Mouse (Mus musculus) MEL (cell line): ENCODE measurements around the gene Lgi1. TPM values are rescaled to one million over a fixed set of nuclear protein-coding genes. Genes with fewer than 3 reads are reported as not detected.

Source experiments
- DNase-seq: peaks from one replicate; pipeline ENCODE4 v3.0.0; 2011; ENCODE audit warnings: low read depth, low spot score
- H3K27ac ChIP-seq: 2 replicates; pipeline ENCODE4 v1.5.1; 2012; ENCODE audit warnings: low read depth, mild to moderate bottlenecking, control low read depth, low read length, moderate library complexity; ENCODE audit not compliant: control insufficient read depth
- H3K27me3 ChIP-seq, 2 experiments: fragments of 150-350 bp in 1 of 2; sonication (generic) in 1 of 2; 2 replicates each; pipeline ENCODE4 v1.6.1; 2012; ENCODE audit warnings: low read length in 2 of 2, mild to moderate bottlenecking in 2 of 2, improper control_type of control experiment in 1 of 2, moderate library complexity in 1 of 2; ENCODE audit not compliant: insufficient read depth in 2 of 2, control insufficient read depth in 1 of 2
- H3K36me3 ChIP-seq, 2 experiments: 2 replicates each; pipeline ENCODE4 v1.6.1; 2012 to 2014; ENCODE audit warnings: low read length in 2 of 2, improper control_type of control experiment in 1 of 2, inconsistent platforms in 1 of 2, mild to moderate bottlenecking in 1 of 2; ENCODE audit not compliant: insufficient read depth in 2 of 2, control insufficient read depth in 1 of 2
- H3K4me1 ChIP-seq, 2 experiments: fragments of 150-350 bp in 1 of 2; sonication (generic) in 1 of 2; 2 replicates each; pipeline ENCODE4 v1.6.1; 2012; ENCODE audit warnings: low read length in 2 of 2, improper control_type of control experiment in 1 of 2, mild to moderate bottlenecking in 1 of 2; ENCODE audit not compliant: insufficient read depth in 2 of 2, control insufficient read depth in 1 of 2
- H3K4me3 ChIP-seq, 2 experiments: fragments of 150-350 bp in 1 of 2; sonication (generic) in 1 of 2; 2 replicates each; pipeline ENCODE4 v1.5.1; 2012; ENCODE audit warnings: low read depth in 2 of 2, low read length in 2 of 2, mild to moderate bottlenecking in 2 of 2, moderate library complexity in 2 of 2, control low read depth in 1 of 2, improper control_type of control experiment in 1 of 2; ENCODE audit not compliant: control insufficient read depth in 1 of 2, insufficient read depth in 1 of 2
- H3K79me2 ChIP-seq: 2 replicates; pipeline ENCODE4 v1.6.1; 2012; ENCODE audit warnings: mild to moderate bottlenecking, low read length, moderate library complexity; ENCODE audit not compliant: control insufficient read depth, poor library complexity, insufficient read depth
- H3K9ac ChIP-seq: 2 replicates; pipeline ENCODE4 v1.6.1; 2012; ENCODE audit warnings: low read depth, mild to moderate bottlenecking, control low read depth, low read length, moderate library complexity; ENCODE audit not compliant: control insufficient read depth, poor library complexity, severe bottlenecking
- H3K9me3 ChIP-seq: fragments of 150-350 bp; sonication (generic); replicated peaks from 2 replicates; pipeline ENCODE4 v1.6.1; 2012; ENCODE audit warnings: mild to moderate bottlenecking, low read length, improper control_type of control experiment, moderate library complexity; ENCODE audit not compliant: insufficient read depth
- CHD1 ChIP-seq: IDR thresholded peaks from 2 replicates; pipeline ENCODE4 v1.6.1; 2012; ENCODE audit warnings: low read depth, mild to moderate bottlenecking, inconsistent platforms, low read length, improper control_type of control experiment
- CTCF ChIP-seq, 3 experiments: IDR thresholded peaks in 2 of 3; conservative IDR thresholded peaks in 1 of 3; 2 replicates each; pipeline ENCODE4 v1.5.1; 2011 to 2012; ENCODE audit warnings: low read length in 3 of 3, low read depth in 2 of 3, mild to moderate bottlenecking in 2 of 3, improper control_type of control experiment in 1 of 3, inconsistent platforms in 1 of 3, mixed read lengths in 1 of 3, moderate library complexity in 1 of 3; ENCODE audit not compliant: control insufficient read depth in 1 of 3, insufficient read depth in 1 of 3, poor library complexity in 1 of 3, severe bottlenecking in 1 of 3
- ELF1 ChIP-seq: IDR thresholded peaks from 2 replicates; pipeline ENCODE4 v1.6.1; 2014; ENCODE audit warnings: low read depth, mild to moderate bottlenecking, inconsistent platforms, low read length, improper control_type of control experiment, moderate library complexity
- EP300 ChIP-seq, 2 experiments: IDR thresholded peaks; 2 replicates each; pipeline ENCODE4 v1.6.1; 2011; ENCODE audit warnings: improper control_type of control experiment in 2 of 2, low read length in 2 of 2, low read depth in 1 of 2, mild to moderate bottlenecking in 1 of 2
- ETS1 ChIP-seq: IDR thresholded peaks from 2 replicates; pipeline ENCODE4 v1.6.1; 2012; ENCODE audit warnings: low read depth, mild to moderate bottlenecking, inconsistent platforms, low read length, improper control_type of control experiment, moderate library complexity
- GABPA ChIP-seq: IDR thresholded peaks from 2 replicates; pipeline ENCODE4 v1.6.1; 2012; ENCODE audit warnings: low read depth, mild to moderate bottlenecking, inconsistent platforms, low read length, improper control_type of control experiment, moderate library complexity
- GATA1 ChIP-seq: IDR thresholded peaks from 2 replicates; pipeline ENCODE4 v1.6.1; 2011; ENCODE audit warnings: low read depth, low read length, improper control_type of control experiment
- JUND ChIP-seq: IDR thresholded peaks from 2 replicates; pipeline ENCODE4 v1.6.1; 2011; ENCODE audit warnings: low read depth, mild to moderate bottlenecking, improper control_type of control experiment, low read length
- KAT2A ChIP-seq: conservative IDR thresholded peaks from 2 replicates; pipeline ENCODE4 v1.6.1; 2012; ENCODE audit warnings: low read depth, low read length, improper control_type of control experiment, inconsistent platforms
- MAFK ChIP-seq: IDR thresholded peaks from 2 replicates; pipeline ENCODE4 v1.6.1; 2011; ENCODE audit warnings: low read depth, mild to moderate bottlenecking, low read length, improper control_type of control experiment, borderline replicate concordance
- MAZ ChIP-seq: IDR thresholded peaks from 2 replicates; pipeline ENCODE4 v1.6.1; 2012; ENCODE audit warnings: low read depth, mild to moderate bottlenecking, inconsistent platforms, low read length, improper control_type of control experiment
- MEF2A ChIP-seq: IDR thresholded peaks from 2 replicates; pipeline ENCODE4 v1.6.1; 2014; ENCODE audit warnings: low read depth, mild to moderate bottlenecking, inconsistent platforms, low read length, improper control_type of control experiment; ENCODE audit not compliant: poor library complexity, insufficient replicate concordance, severe bottlenecking; ENCODE audit errors: extremely low read depth
- MXI1 ChIP-seq: IDR thresholded peaks from 2 replicates; pipeline ENCODE4 v1.6.1; 2011; ENCODE audit warnings: mild to moderate bottlenecking, low read depth, low read length, improper control_type of control experiment
- POLR2AphosphoS2 ChIP-seq: IDR thresholded peaks from 2 replicates; pipeline ENCODE4 v1.6.1; 2011; ENCODE audit warnings: low read length, improper control_type of control experiment
- SIN3A ChIP-seq: IDR thresholded peaks from 2 replicates; pipeline ENCODE4 v1.6.1; 2012; ENCODE audit warnings: low read length, improper control_type of control experiment, inconsistent platforms
- SMC3 ChIP-seq: IDR thresholded peaks from 2 replicates; pipeline ENCODE4 v1.6.1; 2011; ENCODE audit warnings: low read depth, low read length, improper control_type of control experiment
- TAL1 ChIP-seq: IDR thresholded peaks from 2 replicates; pipeline ENCODE4 v1.6.1; 2012; ENCODE audit warnings: mild to moderate bottlenecking, inconsistent platforms, low read length, moderate library complexity, mixed read lengths
- TBP ChIP-seq: IDR thresholded peaks from 2 replicates; pipeline ENCODE4 v1.8.0; 2011; ENCODE audit warnings: low read depth, low read length, improper control_type of control experiment
- USF1 ChIP-seq: IDR thresholded peaks from 2 replicates; pipeline ENCODE4 v1.6.1; 2014; ENCODE audit warnings: low read depth, mild to moderate bottlenecking, inconsistent platforms, low read length, improper control_type of control experiment, moderate library complexity
- USF2 ChIP-seq, 2 experiments: IDR thresholded peaks; 2 replicates each; pipeline ENCODE4 v1.6.1; 2011 to 2012; ENCODE audit warnings: improper control_type of control experiment in 2 of 2, low read length in 2 of 2, borderline replicate concordance in 1 of 2, inconsistent platforms in 1 of 2, low read depth in 1 of 2, mild to moderate bottlenecking in 1 of 2; ENCODE audit not compliant: insufficient read depth in 1 of 2
- ZMIZ1 ChIP-seq: IDR thresholded peaks from 2 replicates; pipeline ENCODE4 v1.6.1; 2012; ENCODE audit warnings: low read depth, mild to moderate bottlenecking, inconsistent platforms, low read length, improper control_type of control experiment, moderate library complexity
- ZNF384 ChIP-seq: IDR thresholded peaks from 2 replicates; pipeline ENCODE4 v1.6.1; 2012; ENCODE audit warnings: low read depth, mild to moderate bottlenecking, inconsistent platforms, low read length, improper control_type of control experiment
- polyA plus RNA-seq, 2 experiments: library from polyadenylated mRNA; stranded (reverse) in 1 of 2; unstranded in 1 of 2; fragments of >175 nt in 1 of 2; fragments of >200 nt in 1 of 2; gene quantifications; 2 replicates each; pipeline versions ENCODE4 v1.2.1 to v1.2.4; 2012; ENCODE audit warnings: low replicate concordance in 2 of 2, low read depth in 1 of 2; ENCODE audit not compliant: insufficient read length in 2 of 2, insufficient read depth in 1 of 2, missing spikeins in 1 of 2
- total RNA-seq: library from RNA; depleted of rRNA; stranded (reverse); fragments of 300-350 nt; gene quantifications from 2 replicates; pipeline ENCODE4 v1.2.3, GENCODE M21; 2012

Gene Lgi1
- total and polyA plus RNA-seq, 3 experiments, result 0.01 TPM; not detected in 2

GRCm38 (mm10) chr19:38242314-38242852, 22.0 kb upstream of the Lgi1 start:
- DNase-seq, result no peak
- no peak overlapping the region for H3K9ac ChIP-seq
- H3K27me3 ChIP-seq, result peaks cover 0 to 2% of the 10 kb centered on the region in 2 experiments; a peak in 1 of 4 replicates
- H3K36me3 ChIP-seq, result no peaks in the 10 kb centered on the region
- no peaks in the 10 kb centered on the region; a peak in 1 of 4 replicates for H3K4me1 ChIP-seq
- H3K79me2 ChIP-seq, result no peaks in the 10 kb centered on the region
- no peak overlapping the region for H3K4me3 ChIP-seq
- H3K27ac ChIP-seq, result no peak overlapping the region
- TF ChIP-seq JUND, result no peak
- TF ChIP-seq SMC3, result no peak
- no peak for TF ChIP-seq MAZ
- TF ChIP-seq KAT2A, result no peak
- TF ChIP-seq USF2 (IDR thresholded peaks at IDR 0.05; ENCODE audit: borderline replicate concordance in 1 of 2, insufficient read depth in 1 of 2, low read depth in 1 of 2, low read length in 2 of 2), result no peak
- TF ChIP-seq ETS1, result no peak
- no peak for TF ChIP-seq USF1
- no peak for TF ChIP-seq CHD1
- TF ChIP-seq POLR2AphosphoS2, result no peak
- no peak for TF ChIP-seq GATA1
- H3K9me3 ChIP-seq, result no peaks in the 10 kb centered on the region

- no peak for DNase-seq
- TF ChIP-seq SMC3 (no peak), ETS1 (no peak), MAFK (no peak), GABPA (no peak), GATA1 (no peak), ZNF384 (no peak), SIN3A (no peak), TBP (no peak), TAL1 (no peak), ZMIZ1 (no peak), EP300 (IDR thresholded peaks at IDR 0.05; ENCODE audit: low read depth in 1 of 2, low read length in 2 of 2) (no peak), MXI1 (no peak), MEF2A (no peak), CTCF (IDR thresholded peaks at IDR 0.05 in 2 of 3, conservative IDR thresholded peaks at IDR 0.05 in 1 of 3; ENCODE audit: control insufficient read depth in 1 of 3, insufficient read depth in 1 of 3, low read depth in 2 of 3, low read length in 3 of 3, poor library complexity in 1 of 3, severe bottlenecking in 1 of 3) (no peak), ELF1 (no peak), USF2 (IDR thresholded peaks at IDR 0.05; ENCODE audit: borderline replicate concordance in 1 of 2, insufficient read depth in 1 of 2, low read depth in 1 of 2, low read length in 2 of 2) (no peak)
- peaks cover 0 to 2% of the 10 kb centered on the region in 2 experiments; a peak in 1 of 4 replicates for H3K27me3 ChIP-seq
- H3K36me3 ChIP-seq, result no peaks in the 10 kb centered on the region
- H3K9ac ChIP-seq, result no peak overlapping the region
- H3K9me3 ChIP-seq, result no peaks in the 10 kb centered on the region
- no peaks in the 10 kb centered on the region for H3K79me2 ChIP-seq
- H3K4me1 ChIP-seq, result no peaks in the 10 kb centered on the region
- H3K4me3 ChIP-seq, result no peak overlapping the region
- no peak overlapping the region for H3K27ac ChIP-seq
Observed at GRCm38 (mm10) chr19:38244748-38245147, 19.6 kb upstream of the Lgi1 start.
